Mouse (Mus musculus) spleen, adult 2 months (tissue): ENCODE data around the gene Spata13.

Experiments used
- CTCF ChIP-seq: fragments of 200-500 bp; IDR thresholded peaks from 2 replicates; pipeline ENCODE4 v1.5.1; 2011; ENCODE audit warnings: mild to moderate bottlenecking, inconsistent platforms; ENCODE audit not compliant: insufficient read depth, insufficient read length, insufficient replicate concordance; ENCODE audit errors: extremely low read depth
- POLR2A ChIP-seq: fragments of 200-500 bp; IDR thresholded peaks from 2 replicates; pipeline ENCODE4 v1.6.1; 2011; ENCODE audit warnings: low read depth, low read length, inconsistent platforms

GRCm38 (mm10) chr14:60648956-60649355 lies 15.2 kb downstream of the Spata13 start:
- TF ChIP-seq POLR2A, result no peak
- no peak for TF ChIP-seq CTCF
